Mouse (Mus musculus): ENCODE measurements around the gene Angptl6.

DNA sequence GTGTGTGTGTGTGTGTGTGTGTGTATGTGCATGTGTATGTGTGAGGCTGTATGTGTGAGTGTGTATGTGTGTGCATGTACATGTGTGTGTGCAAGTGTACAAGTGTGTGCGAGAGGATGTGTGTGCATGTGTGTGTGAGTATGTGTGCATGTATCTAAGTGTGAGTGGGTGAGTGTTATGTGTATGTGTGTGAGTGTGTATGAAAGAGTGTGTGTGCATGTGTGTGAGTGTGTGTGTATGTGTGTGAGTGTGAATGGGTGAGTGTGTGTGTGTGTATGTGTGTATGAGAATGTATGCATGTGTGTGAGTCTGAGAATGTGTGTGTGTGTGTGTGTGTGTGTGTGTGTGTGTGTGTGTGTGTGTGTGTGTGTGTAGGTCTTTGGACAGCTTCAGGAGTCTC is 51.4 kb downstream of the Angptl6 start:
- no peak for TF ChIP-seq CTCF (IDR thresholded peaks at IDR 0.05; ENCODE audit: low read depth)
- TF ChIP-seq EP300 (IDR thresholded peaks at IDR 0.05; ENCODE audit: low read depth), result no peak
